In the genomic region with DNA sequence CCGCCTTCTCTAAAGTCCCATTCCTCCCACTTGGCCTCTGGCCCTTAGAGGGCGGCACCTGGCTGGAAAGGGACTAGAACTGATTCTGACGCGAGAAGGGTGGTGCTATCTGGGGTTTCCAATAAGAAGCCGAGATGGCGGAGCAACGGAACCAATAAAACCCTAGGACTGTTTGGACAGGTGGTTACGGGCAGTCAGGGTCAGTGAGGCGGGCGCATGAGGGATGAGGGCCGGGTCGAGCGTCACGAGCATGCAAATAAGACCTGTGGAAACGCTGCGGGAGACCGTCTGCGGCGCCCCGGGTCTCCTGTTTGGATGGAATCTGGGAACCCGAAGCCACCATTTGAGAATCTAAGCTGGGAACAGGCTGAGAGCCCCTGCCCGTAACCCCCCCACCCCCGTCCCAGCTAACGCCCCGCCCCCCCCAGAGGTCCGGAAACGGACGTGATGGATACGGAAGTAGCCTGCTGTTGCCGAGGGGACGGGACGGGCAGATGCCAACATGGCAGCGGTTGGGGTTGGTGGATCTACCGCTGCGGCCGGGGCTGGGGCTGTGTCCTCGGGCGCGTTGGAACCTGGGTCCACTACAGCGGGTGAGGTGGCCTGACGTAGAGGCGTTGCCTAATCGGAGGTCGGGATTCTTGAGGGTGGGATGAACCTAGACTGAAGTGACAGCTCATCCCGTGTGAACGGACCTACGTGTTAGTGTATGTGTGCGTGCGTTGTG, we compare ENCODE assay signal across 8 mouse cellular contexts. TPM values are rescaled to one million over a fixed set of nuclear protein-coding genes. Genes with fewer than 3 reads are reported as not detected.
DNase-seq lines count a peak whose midpoint lies in the region; ATAC-seq lines count a peak whose summit lies in the region.

A gene (plus strand): TSS at position 188 of the 727 bp plus-strand sequence.

- WGBS in forebrain, embryonic 14.5 days = 27% methylated on average over 48 of the region's 49 CpGs
- 16% methylated on average over 49 of the region's 49 CpGs for WGBS in neural tube, embryonic 15.5 days

- H3K4me3 ChIP-seq in forebrain, embryonic 14.5 days (ENCODE audit: low read depth, low read length) = peak within 1 kb of the TSS; percentile 50
- peak within 1 kb of the TSS; percentile 56 for H3K4me3 ChIP-seq in neural tube, embryonic 15.5 days (replicated peaks)

- DNase-seq in ES-CJ7 (ENCODE audit: low read depth, low spot score) = peak; percentile 86
- peak; percentile 79 for DNase-seq in cerebellum, adult 11 months
- peak; percentile 82 for DNase-seq in forebrain, embryonic 14.5 days (ENCODE audit: low spot score)
- peak; percentile 81 to 88 for DNase-seq in heart, postnatal 14 days
- peak; percentile 85 for DNase-seq in layer of hippocampus, adult 11-12 months (ENCODE audit: low spot score)
- peak; percentile 91 to 94 for DNase-seq in lung, adult 18-20 months
- peak; percentile 84 for DNase-seq in testis, postnatal 14 days (ENCODE audit: low spot score)

- intact Hi-C loops in heart, postnatal 14 days (cut with DNase I) = no loop called here

- peak within 1 kb of the TSS; percentile 59 for H3K4me2 ChIP-seq in forebrain, embryonic 14.5 days (ENCODE audit: low read length)
- peak within 1 kb of the TSS; percentile 59 for H3K4me2 ChIP-seq in neural tube, embryonic 15.5 days

- H3K9ac ChIP-seq in forebrain, embryonic 14.5 days (ENCODE audit: low read length) = peak within 1 kb of the TSS; percentile 58
- peak within 1 kb of the TSS; percentile 47 for H3K9ac ChIP-seq in neural tube, embryonic 15.5 days (replicated peaks)

- no peaks in the 10 kb centered on the region for H3K9me3 ChIP-seq in forebrain, embryonic 14.5 days (replicated peaks; ENCODE audit: control insufficient read depth, low read length)
- H3K9me3 ChIP-seq in neural tube, embryonic 15.5 days (replicated peaks) = no peaks in the 10 kb centered on the region

- peaks cover 2% of the 10 kb centered on the region for H3K4me1 ChIP-seq in forebrain, embryonic 14.5 days (ENCODE audit: control insufficient read depth, insufficient read depth, low read length)
- H3K4me1 ChIP-seq in neural tube, embryonic 15.5 days = peaks cover 16% of the 10 kb centered on the region

- 0 out of 2 replicates have a peak, but pooled peaks cover 4% of the 10 kb centered on the region for H3K36me3 ChIP-seq in forebrain, embryonic 14.5 days (ENCODE audit: control insufficient read depth, insufficient read depth, low read length)
- peaks cover 8% of the 10 kb centered on the region; the same call in 1 of the 2 replicates for H3K36me3 ChIP-seq in neural tube, embryonic 15.5 days

- peak; percentile 87 for ATAC-seq in forebrain, embryonic 14.5 days
- ATAC-seq in neural tube, embryonic 15.5 days (ENCODE audit: low FRiP score) = peak; percentile 90

- no peaks in the 10 kb centered on the region for H3K27me3 ChIP-seq in forebrain, embryonic 14.5 days (replicated peaks; ENCODE audit: control insufficient read depth, insufficient read depth, low read length)
- H3K27me3 ChIP-seq in neural tube, embryonic 15.5 days (replicated peaks) = no peaks in the 10 kb centered on the region

- H3K27ac ChIP-seq in forebrain, embryonic 14.5 days (ENCODE audit: low read depth, low read length) = peak within 1 kb of the TSS; percentile 80
- H3K27ac ChIP-seq in neural tube, embryonic 15.5 days (replicated peaks) = peak within 1 kb of the TSS; percentile 88

RNA-seq across cellular contexts. Expression of the gene that starts here (rescaled TPM):
- 17.1 and 17.8 TPM in 2 replicates for polyA plus RNA-seq in forebrain, embryonic 14.5 days (2014; fragmentation: Nextera tagmentation; extraction: Ambion mirVana)
- 10 to 100 TPM; 14.1 to 14.7 TPM for total RNA-seq in heart, postnatal 14 days (2021)
- polyA plus RNA-seq in neural tube, embryonic 15.5 days (2015; fragmentation: Nextera tagmentation; extraction: Ambion mirVana) = 46.9 and 47.3 TPM in 2 replicates

Comparison
In these comparisons a context has a peak if more than half of its experiments do, and no peak if none do; other contexts are left out.
1. Peak in every context shown above with its lines: DNase-seq, ATAC-seq, H3K4me3 ChIP-seq and H3K27ac ChIP-seq.